Mouse (Mus musculus): ENCODE data around the gene Kctd7.

Kctd7 gene

DNA sequence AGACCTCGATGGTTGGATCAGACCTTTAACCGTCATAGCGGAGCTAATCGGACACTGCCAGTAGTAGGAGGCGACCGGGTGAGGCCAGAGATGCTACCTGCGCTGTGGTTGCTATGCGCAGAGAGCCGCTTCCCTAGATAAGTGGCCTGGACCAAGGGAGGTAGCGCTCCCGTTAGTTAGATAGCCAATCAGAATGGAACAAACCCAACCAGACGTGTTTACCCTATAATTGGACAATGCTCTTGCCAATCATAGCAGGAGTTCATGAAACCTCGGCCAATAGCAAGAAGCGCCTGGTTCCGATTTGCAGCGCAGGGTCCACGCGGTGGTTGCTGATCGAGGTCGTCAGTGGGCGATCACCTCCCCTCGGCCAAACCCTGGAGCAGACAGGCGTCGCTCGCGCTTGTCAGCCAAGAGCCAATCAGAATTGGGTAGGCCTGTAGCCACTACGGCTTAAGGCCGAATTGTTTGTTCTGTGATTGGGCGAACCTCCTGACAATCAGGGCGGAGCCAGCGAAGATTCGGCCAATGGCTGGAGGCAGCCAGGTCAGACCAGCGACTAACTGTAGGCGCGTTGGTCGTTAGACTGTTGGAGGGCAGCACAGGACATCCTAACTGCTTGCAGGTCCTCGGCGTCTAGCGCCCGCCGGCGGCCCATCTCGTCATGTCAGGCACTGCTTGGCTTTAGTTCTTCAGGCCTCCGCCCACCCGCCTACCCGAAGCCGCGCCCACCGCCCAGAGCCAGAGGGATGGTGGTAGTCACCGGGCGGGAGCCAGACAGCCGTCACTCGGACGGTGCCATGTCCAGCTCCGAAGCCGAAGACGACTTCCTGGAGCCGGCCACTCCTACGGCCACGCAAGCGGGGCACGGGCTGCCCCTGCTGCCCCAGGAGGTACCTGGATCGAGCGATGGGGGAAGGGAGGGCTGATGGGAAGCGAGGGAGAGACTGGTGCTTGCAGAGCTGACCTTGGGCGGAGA, at the start of gene Kctd7:
Gene Kctd7, plus strand, starts transcription at position 528 of the 979 bp plus-strand sequence.
- peak; percentile 95 for DNase-seq (ENCODE audit: low read depth, low spot score)

DNA sequence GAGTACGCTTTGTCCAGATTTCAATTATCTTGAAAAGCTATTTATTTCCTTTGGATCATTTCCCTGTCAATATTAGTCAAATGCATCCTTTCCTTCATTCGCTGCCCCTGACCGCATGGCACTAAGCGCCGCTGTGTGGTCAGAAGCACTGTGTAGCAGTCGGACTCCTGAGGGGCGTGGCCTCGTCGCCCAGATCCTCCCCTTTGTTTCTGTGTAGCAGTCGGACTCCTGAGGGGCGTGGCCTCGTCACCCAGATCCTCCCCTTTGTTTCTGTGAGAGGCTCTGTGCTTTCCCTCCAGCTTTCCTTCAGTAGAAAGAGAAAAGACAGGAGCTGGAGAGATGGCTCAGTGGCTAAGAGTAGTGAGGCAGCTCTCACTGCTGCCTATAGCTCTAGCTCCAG, 47.9 kb upstream of the Kctd7 start:
- no peak for DNase-seq (ENCODE audit: low read depth, low spot score)

DNA sequence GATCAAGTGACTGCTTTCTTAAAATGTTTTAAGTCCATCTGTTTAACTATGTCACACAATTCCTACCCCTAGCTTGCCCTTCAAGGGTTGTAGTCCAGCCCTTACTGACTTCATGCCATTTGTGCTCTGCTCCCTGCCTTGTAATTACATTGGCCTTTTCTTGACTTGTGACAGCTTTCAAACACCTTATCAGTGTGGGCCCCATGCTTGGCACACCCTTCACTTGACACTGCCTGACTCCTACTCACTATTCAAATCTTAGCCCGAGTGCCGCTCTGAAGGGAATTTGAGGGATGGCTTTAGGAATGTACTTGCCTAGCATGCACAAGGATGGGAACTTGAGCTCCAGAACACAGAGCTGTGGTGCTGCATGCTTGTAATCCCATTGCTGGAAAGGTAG, 46.8 kb upstream of the Kctd7 start:
- DNase-seq (ENCODE audit: low read depth, low spot score): no peak

DNA sequence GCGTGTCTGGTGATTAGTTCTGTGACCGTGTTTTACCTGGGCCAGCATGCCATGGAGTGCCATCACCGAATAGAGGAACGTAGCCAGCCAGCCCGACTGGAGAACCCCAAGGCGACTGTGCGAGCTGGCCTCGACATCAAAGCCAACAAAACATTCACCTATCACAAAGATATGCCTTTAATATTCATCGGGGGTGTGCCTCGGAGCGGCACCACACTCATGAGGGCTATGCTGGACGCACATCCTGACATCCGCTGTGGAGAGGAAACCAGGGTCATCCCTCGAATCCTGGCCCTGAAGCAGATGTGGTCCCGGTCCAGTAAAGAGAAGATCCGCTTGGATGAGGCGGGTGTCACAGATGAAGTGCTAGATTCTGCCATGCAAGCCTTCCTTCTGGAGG, 42.9 kb upstream of the Kctd7 start:
- no peak for DNase-seq (ENCODE audit: low read depth, low spot score)

DNA sequence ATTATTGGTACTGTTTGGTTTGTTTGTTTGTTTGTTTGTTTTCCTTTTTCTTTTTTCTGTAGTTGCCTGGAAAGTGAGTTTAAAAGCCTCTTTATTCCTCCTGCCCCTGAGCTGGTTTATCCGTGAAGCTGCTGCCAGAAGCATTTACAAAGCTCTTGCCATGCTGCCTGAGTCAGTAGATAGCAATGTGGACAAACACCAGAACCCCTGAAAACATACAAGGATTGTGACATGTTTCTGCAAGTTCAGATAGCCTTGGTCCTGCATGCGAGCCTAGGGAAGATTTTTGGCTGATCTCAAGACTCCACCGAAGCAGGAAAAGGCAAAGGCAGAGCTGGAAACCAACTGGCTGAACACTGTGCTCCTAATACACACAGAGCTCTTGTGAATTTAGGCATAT, 35.3 kb upstream of the Kctd7 start:
- DNase-seq (ENCODE audit: low read depth, low spot score): no peak

DNA sequence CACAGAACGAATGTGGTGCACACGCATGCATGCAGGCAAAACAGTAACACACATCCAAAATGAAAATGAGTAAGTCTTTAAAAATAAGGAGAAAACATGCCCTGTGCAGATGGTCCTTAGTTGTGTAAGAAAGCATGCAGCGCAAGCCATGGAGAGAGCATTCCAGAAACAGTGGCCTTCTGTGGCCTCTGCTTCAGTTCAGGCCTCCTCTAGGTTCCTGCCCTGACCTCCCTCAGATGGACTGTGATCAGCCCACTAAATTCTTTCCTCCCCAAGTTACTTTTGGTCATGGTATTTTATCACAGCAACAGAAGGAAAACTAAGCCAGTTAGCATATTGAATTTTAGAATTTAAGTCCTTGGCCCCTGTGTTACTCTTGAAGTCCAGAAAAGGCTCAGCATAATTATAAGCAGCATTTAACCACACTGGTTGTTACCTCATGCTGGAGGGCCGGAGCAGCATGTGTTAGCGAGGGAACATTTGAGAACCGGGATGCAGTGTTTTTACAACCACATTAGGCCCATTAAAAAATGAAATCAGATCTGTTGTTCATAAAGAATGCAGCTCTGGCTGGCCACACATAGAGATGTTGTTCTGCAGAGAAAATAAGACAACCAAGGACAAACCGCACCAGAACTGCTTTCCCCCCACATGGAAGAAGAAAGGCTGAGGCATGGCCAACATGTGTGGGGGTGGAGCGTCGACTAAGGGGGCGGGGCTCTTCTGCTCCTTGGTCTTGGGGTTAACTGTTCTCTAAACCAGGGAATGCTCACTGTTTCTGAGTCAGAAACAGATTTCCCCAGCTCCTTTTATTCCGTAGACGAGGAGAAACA, 33.8 kb upstream of the Kctd7 start:
- no peak for DNase-seq (ENCODE audit: low read depth, low spot score)

DNA sequence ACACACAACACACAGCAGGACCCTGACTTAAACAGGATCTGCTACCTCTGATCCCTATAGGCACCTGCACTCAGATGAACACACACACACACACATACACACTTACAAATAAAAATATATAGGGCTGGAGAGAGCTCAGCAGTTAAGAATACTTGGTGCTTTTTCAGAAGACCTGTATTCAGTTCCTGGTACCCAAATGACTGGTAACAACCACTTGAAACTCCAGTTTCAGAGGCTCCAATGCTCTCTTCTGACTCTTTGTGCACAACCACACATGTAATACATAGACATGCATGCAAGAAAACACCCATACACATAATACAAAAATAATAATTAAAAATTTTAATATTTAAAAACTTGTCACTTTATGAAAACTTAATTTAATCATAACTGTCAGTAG, 32.0 kb upstream of the Kctd7 start:
- DNase-seq (ENCODE audit: low read depth, low spot score): no peak

DNA sequence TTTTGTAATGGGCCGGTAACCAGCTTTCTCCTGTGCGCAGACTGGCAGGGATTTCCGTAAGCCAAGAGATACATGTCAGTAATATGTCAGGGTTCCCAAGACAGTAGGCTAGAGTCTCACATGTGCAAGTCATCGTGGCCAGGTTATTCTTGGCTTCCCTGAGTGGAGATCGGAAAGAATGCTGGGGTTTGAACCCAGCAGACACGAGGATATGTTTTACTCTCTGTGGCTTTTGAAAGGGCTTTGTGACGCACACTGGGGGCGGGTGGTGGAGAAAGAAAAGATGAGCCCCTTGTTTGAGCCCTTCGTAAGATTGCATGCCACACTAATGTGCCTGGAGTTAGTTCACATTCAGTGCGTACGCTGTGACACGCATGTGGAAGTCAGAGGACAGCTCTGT, 28.5 kb upstream of the Kctd7 start:
- DNase-seq (ENCODE audit: low read depth, low spot score): no peak

DNA sequence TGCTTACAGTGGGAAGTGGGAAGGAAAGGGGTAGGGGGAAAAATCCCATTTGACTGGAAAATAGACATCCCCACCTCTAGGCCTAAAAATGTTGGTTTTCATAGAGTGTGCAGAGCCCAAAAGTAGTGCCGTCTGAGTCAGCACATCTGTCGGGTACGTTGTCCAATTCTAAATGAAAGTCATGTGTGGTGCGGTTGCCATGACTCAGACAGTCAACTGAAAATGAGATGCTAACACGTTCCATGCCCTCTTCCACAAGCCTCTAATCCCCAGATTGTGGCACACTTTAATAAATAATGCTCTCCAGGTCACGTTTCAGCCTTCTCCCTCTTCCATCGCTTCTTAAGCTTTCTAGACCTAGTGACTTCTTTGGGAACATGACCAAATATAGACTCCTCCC, 27.8 kb upstream of the Kctd7 start:
- DNase-seq (ENCODE audit: low read depth, low spot score): no peak

DNA sequence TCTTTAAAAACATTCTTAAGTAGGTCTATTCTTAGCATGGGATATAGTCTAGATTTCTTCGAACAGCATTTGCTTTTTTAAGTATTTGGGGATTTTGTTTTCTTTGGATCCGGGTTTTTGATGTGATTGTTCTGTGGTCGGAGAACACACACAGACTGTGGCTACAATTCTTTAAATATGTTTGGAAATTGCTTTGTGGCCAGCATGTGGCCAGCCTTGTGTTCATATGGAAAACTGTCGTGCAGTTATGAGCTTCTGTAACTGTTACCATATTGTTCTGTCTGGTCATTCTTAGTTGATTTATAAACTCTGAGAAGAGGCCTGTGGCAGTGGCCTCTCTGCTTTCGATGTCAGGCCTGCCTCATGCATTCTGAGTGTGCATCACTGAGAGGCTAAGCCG, 26.7 kb upstream of the Kctd7 start:
- no peak for DNase-seq (ENCODE audit: low read depth, low spot score)

DNA sequence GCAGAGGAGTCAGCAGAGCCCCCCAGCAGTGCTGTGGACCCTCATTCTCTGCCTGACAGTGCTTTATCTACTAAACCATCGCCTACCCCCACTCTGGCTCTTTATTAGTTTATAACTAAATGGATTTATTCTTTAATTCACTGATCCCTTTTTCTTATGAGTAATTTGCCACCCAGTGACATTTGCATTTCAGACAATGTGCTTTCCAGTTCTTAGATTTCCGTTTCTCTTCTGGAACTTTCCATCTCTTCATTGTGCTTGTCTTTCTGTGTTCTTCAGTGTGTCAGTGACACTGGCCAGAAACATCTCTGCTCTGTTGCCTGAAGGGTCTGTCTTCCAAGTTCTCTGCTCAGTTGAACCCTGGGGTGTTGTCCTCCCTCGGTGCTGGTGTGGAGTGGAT, 25.4 kb upstream of the Kctd7 start:
- no peak for DNase-seq (ENCODE audit: low read depth, low spot score)

DNA sequence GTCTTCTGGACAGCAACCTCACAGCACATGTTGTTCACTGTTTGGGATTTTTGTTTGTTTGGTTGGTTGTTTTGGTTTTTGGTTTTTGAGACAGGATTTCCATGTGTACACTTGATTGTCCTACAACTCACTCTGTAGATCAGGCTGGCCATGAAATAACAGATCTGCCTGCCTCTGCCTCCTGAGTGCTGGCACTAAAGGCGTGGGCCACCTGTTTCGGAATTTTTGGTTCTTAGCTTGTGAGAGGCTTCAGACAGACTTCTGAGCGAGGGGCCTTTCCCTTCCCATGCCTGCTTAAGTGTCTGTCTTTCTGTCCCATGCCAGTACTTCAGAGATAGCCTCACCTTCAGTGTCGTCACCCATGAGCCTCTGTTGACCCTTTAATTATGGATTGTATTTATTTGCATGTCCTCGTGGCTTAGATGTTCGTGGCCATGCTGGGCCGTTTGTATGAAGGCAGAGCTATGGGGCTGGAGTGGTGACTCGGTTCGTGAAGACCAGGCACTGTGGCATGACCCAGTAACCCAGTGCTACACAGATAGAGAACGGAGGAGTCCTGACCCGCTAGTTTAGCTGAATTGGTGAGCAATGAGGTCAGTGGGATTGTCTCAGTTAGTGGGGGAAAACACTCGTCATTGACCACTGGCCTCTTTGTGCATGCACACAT, 24.5 kb upstream of the Kctd7 start:
- DNase-seq (ENCODE audit: low read depth, low spot score): no peak

DNA sequence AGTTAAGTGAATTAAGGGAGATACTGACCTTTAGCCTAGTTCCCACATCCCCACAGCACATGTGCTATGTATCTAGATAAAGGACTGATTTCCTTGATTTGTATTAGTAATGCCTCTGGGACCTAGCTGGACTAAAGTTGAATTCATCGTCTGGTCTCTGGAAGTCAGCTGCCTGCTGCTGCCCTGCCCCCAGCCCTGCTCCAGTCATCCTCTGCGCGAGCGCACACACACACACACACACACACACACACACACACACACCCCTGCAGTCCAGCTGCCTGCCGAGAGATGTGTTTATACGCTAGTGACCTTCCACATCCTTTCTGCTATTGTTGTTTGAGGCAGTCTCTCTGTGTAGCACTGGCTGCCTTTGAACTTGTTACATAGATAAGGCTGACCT, 23.8 kb upstream of the Kctd7 start:
- DNase-seq (ENCODE audit: low read depth, low spot score): no peak

DNA sequence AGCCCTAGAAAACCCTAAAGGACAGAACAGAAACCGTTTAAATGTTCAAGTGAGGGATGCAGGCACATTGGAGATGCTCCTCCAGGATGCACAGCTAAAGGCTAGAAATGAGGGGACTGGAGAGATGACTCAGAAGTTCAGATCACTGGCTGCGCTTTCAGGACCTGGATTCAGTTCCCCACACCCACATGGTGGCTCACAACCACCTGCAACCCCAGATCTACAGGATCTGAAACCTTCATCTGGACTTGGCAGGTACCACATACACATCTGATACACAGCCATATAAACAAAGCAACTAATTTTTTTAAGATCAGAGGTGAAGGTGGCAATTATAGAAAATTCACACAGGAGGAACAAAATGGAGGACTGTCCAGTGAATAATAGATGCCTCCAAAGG, 22.3 kb upstream of the Kctd7 start:
- no peak for DNase-seq (ENCODE audit: low read depth, low spot score)

DNA sequence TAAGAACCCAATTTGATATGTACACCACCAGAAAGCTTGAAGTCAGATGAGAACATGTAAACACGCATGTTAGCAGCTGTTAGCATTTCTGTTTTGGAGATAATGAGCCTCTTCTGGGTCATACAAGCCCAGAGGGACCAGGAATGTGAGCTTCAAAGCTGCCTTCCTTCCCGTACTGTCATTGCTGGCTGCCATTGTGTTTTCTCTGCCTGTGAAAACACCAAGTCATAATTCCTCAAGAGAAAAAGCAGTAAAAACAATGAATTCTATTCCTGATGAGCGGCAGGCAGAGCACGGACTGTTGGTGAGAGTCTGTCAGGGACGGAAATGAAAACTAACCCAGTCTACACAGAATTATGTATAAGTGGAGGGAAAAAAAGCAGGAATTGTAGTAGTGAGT, 20.4 kb upstream of the Kctd7 start:
- DNase-seq (ENCODE audit: low read depth, low spot score): no peak

DNA sequence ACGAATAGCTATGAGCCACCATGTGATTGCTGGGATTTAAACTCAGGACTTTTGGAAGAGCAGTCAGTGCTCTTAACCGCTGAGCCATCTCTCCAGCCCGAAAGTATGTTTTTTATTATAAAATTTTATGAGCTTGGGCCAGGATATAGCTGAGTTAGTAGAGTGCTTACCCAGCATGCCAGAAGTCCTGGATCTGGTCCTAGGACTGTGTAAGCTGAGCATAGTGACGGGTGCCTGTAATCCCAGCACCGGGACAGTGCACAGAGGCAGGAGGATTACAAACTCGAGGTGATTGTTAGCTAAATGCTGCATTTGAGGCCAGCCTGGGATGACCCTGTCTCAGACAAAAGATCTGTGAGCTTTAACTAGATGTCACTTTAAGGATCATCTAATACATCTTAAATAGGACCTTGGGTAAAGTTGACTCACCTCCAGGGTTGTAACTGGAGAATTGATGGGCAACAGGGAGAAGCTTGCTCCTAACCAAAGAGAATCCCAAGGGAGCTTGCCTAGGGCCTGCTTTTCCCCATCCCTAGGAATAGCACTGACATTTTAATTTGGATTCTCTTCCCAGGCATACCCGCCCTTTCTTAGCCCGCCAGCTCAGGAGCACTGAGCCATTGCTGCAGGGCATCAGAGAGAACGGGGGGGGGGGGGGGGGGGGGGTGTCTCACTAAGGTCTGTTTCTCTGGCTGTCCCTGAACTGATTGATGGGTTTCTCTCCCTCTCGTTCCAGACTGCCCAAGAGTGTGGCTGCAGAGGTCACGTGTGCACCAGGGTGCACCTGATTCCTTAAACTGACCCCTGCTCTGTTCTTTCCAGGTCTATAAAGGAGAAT, 15.8 kb upstream of the Kctd7 start:
- DNase-seq (ENCODE audit: low read depth, low spot score): no peak

DNA sequence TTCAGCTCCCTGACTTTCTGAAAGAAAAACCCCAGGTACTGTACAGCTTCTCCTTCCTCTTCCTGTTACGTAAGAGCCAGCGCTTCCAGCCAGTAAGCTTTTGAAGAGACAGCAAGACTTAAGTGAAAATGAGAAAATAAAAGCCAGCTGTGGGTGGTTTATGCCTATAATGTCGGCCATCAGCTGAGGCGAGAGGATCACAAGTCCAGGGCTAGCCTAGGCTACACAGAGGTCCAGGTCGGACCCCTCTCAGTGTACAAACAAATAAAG, 15.2 kb upstream of the Kctd7 start:
- DNase-seq (ENCODE audit: low read depth, low spot score): no peak

DNA sequence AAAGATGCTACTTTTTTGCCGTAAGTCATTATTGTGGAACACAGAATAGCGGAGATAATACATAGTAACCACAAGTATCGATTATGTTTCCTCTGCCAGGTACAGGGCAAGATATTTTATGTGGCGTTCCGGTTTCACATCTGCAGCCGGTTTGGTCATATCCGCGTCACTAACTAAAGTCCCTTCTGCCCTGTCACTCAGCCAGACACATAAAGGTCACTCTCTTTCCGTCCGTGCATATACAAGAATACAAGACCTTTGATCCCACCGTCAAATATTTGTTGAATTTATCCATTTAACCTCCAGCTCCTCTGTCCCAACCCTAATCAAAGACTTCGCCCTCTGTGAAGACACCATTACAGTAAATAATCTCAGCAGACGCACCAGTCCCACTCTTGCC, 8.1 kb upstream of the Kctd7 start:
- DNase-seq (ENCODE audit: low read depth, low spot score): no peak

DNA sequence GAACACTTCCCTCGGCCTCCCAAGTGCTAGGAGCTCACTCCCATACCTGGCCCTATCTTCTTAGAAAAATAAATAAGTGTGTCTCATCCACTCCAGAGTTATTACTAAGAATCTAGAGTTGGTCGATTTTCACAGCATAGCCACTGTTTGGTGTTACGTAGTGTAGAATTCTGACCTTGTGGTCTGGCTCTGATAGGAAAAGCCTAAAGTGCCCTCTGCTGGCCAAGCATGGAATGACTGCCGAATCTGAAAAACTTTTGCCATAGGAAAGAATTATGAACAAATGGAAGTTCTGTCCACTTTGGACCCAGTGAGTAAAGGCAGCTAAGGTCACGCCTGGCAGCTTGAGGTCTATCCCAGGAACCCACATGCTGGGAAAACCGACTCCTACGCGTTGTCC, 5.3 kb upstream of the Kctd7 start:
- DNase-seq (ENCODE audit: low read depth, low spot score): peak; percentile 56

DNA sequence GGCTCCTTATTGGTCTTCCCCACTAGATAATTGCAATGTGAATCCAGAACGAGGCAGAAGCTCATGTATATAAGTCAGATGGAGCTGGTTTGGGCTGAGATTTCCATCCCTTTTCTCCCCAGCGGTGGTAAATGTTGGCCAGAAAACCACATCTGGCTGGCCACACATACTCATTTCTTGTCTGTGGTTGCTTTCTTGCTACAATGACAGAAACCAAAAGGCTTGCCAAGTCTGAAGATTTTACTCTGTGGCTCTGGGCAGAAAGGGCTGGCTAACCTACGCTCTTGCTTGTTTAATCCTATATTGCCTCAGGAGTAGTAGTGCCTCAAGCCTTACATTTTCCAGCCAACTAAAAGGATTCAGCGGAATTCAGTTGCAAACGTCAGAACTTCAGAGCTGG, 3.5 kb upstream of the Kctd7 start:
- no peak for DNase-seq (ENCODE audit: low read depth, low spot score)

DNA sequence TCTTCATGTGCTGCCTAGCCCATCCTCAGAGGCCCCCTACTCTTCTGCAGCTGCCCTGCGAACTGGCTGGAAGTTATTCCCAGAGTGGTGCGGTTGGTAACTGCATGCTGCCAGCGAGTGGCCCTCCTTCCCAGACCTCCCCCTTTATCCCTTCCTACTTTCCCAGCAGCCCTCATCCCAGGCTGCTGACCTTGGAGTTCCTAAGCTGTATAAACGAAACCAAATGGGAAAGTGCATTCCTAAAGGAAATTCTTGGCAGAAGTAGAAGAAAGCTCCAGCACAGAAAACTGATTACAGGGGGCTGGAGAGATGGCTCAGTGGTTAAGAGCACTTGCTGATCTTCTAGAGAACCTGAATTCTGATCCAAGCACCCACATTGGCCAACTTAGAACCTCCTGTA, 2.6 kb upstream of the Kctd7 start:
- no peak for DNase-seq (ENCODE audit: low read depth, low spot score)

DNA sequence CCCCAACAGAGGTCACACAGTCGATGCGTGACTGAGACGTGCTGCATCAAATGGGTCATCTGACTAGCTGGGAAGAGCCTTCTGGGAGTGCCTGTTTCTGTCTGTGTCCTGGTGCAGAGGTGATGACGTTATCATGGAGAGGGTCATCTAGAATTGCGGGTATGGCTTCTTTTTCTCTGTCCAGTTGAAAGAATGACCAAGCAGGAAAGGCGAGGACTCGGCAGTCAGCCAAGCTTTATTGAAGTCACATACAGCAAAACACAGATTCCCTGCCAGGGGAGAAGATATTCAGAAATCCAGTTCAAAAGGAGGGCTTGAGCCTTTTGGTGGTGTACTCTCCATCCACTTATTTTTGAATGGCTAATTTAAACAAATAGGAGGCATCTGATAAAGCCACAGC, 1.6 kb upstream of the Kctd7 start:
- DNase-seq (ENCODE audit: low read depth, low spot score): no peak

Data from embryo, embryonic 11.5 days (tissue).